In genomic region chr10:117455595-117456302, GRCm38 (mm10) we compare ENCODE assay signal across 7 mouse cellular contexts.
DNase-seq lines count a peak whose midpoint lies in the region; ATAC-seq and TF ChIP-seq lines count a peak whose summit lies in the region.

No protein-coding gene starts in this region.

- H3K27me3 ChIP-seq in midbrain, embryonic 11.5 days (ENCODE audit: control insufficient read depth, insufficient read depth, low read length): no peaks in the 10 kb centered on the region
- no peaks in the 10 kb centered on the region for H3K27me3 ChIP-seq in midbrain, embryonic 16.5 days (ENCODE audit: control insufficient read depth, insufficient read depth, low read depth, low read length)
- H3K27me3 ChIP-seq in intestine, embryonic 16.5 days (replicated peaks; ENCODE audit: control insufficient read depth, insufficient read depth, low read length): no peaks in the 10 kb centered on the region
- no peaks in the 10 kb centered on the region for H3K27me3 ChIP-seq in liver, embryonic 14.5 days (ENCODE audit: control insufficient read depth, insufficient read depth, low read length)

- H3K27ac ChIP-seq in midbrain, embryonic 11.5 days (ENCODE audit: low read depth, low read length): no peak overlapping the region
- H3K27ac ChIP-seq in midbrain, embryonic 16.5 days (ENCODE audit: low read length): no peak overlapping the region
- peak overlapping the region; percentile 95 for H3K27ac ChIP-seq in intestine, embryonic 16.5 days (ENCODE audit: low read length)
- peak overlapping the region; percentile 37 for H3K27ac ChIP-seq in liver, embryonic 14.5 days

- DNase-seq in midbrain, embryonic 11.5 days (ENCODE audit: low spot score, missing footprints): peak; percentile 94
- DNase-seq in R1 (ENCODE audit: low read depth, low spot score): peak; percentile 71
- peak; percentile 74 for DNase-seq in embryo, embryonic 11 days
- DNase-seq in liver, embryonic 14.5 days (ENCODE audit: low read depth in 3 of 3, low spot score in 3 of 3): no peak
- DNase-seq in retina, embryonic 14.5 days (ENCODE audit: low spot score): peak; percentile 77

- 78% methylated on average over 9 of the region's 9 CpGs for WGBS in midbrain, embryonic 11.5 days
- WGBS in midbrain, embryonic 16.5 days: 77% methylated on average over 9 of the region's 9 CpGs
- 45% methylated on average over 9 of the region's 9 CpGs for WGBS in intestine, embryonic 16.5 days
- WGBS in liver, embryonic 14.5 days (ENCODE audit: insufficient replicate concordance): 55% methylated on average over 9 of the region's 9 CpGs

- no peak overlapping the region for H3K4me3 ChIP-seq in midbrain, embryonic 11.5 days (ENCODE audit: low read depth, low read length)
- H3K4me3 ChIP-seq in midbrain, embryonic 16.5 days (ENCODE audit: low read depth, low read length): no peak overlapping the region
- H3K4me3 ChIP-seq in intestine, embryonic 16.5 days (ENCODE audit: low read length): no peak overlapping the region
- no peak overlapping the region for H3K4me3 ChIP-seq in liver, embryonic 14.5 days (ENCODE audit: insufficient read depth in 1 of 2, low read depth in 2 of 2, low read length in 2 of 2)

- no peaks in the 10 kb centered on the region for H3K9me3 ChIP-seq in midbrain, embryonic 11.5 days (ENCODE audit: control insufficient read depth, low read length)
- no peaks in the 10 kb centered on the region for H3K9me3 ChIP-seq in midbrain, embryonic 16.5 days (replicated peaks; ENCODE audit: control insufficient read depth, low read length, poor library complexity, severe bottlenecking)
- H3K9me3 ChIP-seq in intestine, embryonic 16.5 days (ENCODE audit: control insufficient read depth, low read length): no peaks in the 10 kb centered on the region
- no peaks in the 10 kb centered on the region for H3K9me3 ChIP-seq in liver, embryonic 14.5 days (ENCODE audit: control insufficient read depth, low read length)

- ATAC-seq in midbrain, embryonic 11.5 days (ENCODE audit: low FRiP score): peak; percentile 55; the same call in 1 of the 2 replicates
- no peak for ATAC-seq in midbrain, embryonic 16.5 days
- ATAC-seq in intestine, embryonic 16.5 days: peak; percentile 86
- peak; percentile 52 for ATAC-seq in liver, embryonic 14.5 days (ENCODE audit: insufficient read depth)

- no peaks in the 10 kb centered on the region for H3K36me3 ChIP-seq in midbrain, embryonic 11.5 days (ENCODE audit: control insufficient read depth, insufficient read depth, low read length)
- no peaks in the 10 kb centered on the region for H3K36me3 ChIP-seq in midbrain, embryonic 16.5 days (ENCODE audit: control insufficient read depth, insufficient read depth, low read length)
- no peaks in the 10 kb centered on the region for H3K36me3 ChIP-seq in intestine, embryonic 16.5 days (ENCODE audit: control insufficient read depth, insufficient read depth, low read length)
- no peaks in the 10 kb centered on the region for H3K36me3 ChIP-seq in liver, embryonic 14.5 days (replicated peaks; ENCODE audit: control insufficient read depth, insufficient read depth, low read depth)

- H3K4me1 ChIP-seq in midbrain, embryonic 11.5 days (ENCODE audit: control insufficient read depth, insufficient read depth, low read length): no peaks in the 10 kb centered on the region
- H3K4me1 ChIP-seq in midbrain, embryonic 16.5 days (ENCODE audit: control insufficient read depth, insufficient read depth, low read length): no peaks in the 10 kb centered on the region
- H3K4me1 ChIP-seq in intestine, embryonic 16.5 days (ENCODE audit: control insufficient read depth, insufficient read depth, low read length): peaks cover 25% of the 10 kb centered on the region
- peaks cover 0 to 12% of the 10 kb centered on the region in 2 experiments; a peak in 2 of 4 replicates for H3K4me1 ChIP-seq in liver, embryonic 14.5 days (replicated peaks; ENCODE audit: control insufficient read depth in 2 of 2, insufficient read depth in 2 of 2, low read length in 1 of 2)

- TF ChIP-seq EP300 in liver, embryonic 14.5 days (IDR thresholded peaks at IDR 0.05; ENCODE audit: low read depth): no peak

- no peak overlapping the region for H3K4me2 ChIP-seq in midbrain, embryonic 11.5 days
- H3K4me2 ChIP-seq in midbrain, embryonic 16.5 days (ENCODE audit: low read length): no peak overlapping the region
- no peak overlapping the region for H3K4me2 ChIP-seq in intestine, embryonic 16.5 days (ENCODE audit: low read depth, low read length)
- H3K4me2 ChIP-seq in liver, embryonic 14.5 days (ENCODE audit: low read depth): no peak overlapping the region

- TF ChIP-seq CTCF in liver, embryonic 14.5 days (IDR thresholded peaks at IDR 0.05; ENCODE audit: low read depth): peak; percentile 67

- no peak overlapping the region for H3K9ac ChIP-seq in midbrain, embryonic 11.5 days (ENCODE audit: low read length)
- H3K9ac ChIP-seq in midbrain, embryonic 16.5 days (ENCODE audit: low read depth, low read length): no peak overlapping the region
- H3K9ac ChIP-seq in intestine, embryonic 16.5 days (ENCODE audit: low read depth, low read length): 0 out of 2 replicates have a peak overlapping the region, but pooled peaks have one; percentile 11
- no peak overlapping the region for H3K9ac ChIP-seq in liver, embryonic 14.5 days (replicated peaks)

Comparison
In these comparisons a context has a peak if more than half of its experiments do, and no peak if none do; other contexts are left out.
1. DNase-seq: peak in midbrain, embryonic 11.5 days (single experiment), R1 (single experiment), embryo, embryonic 11 days (single experiment) and retina, embryonic 14.5 days (single experiment); none in liver, embryonic 14.5 days (0 of 3).
2. H3K27ac ChIP-seq: peak in intestine, embryonic 16.5 days (single experiment) and liver, embryonic 14.5 days (single experiment); none in midbrain, embryonic 11.5 days (single experiment) and midbrain, embryonic 16.5 days (single experiment).